Mouse (Mus musculus) midbrain, embryonic 11.5 days (tissue): Measurements from ENCODE around the gene Itga2b. TPM values are rescaled to one million over a fixed set of nuclear protein-coding genes. Genes with fewer than 3 reads are reported as not detected.

Experiments
- ATAC-seq: fragments of 200-750 bp; cut with Nextera tagmentation; 2 replicates; pipeline ENCODE4 v1.8.0; 2017; ENCODE audit warnings: moderate TSS enrichment, moderate library complexity; ENCODE audit not compliant: low FRiP score
- DNase-seq: peaks from one replicate; pipeline ENCODE4 v3.0.0; 2015; ENCODE audit warnings: low spot score; ENCODE audit errors: missing footprints
- H3K27ac ChIP-seq: fragments of 300-500 bp; sonication (generic); 2 replicates; pipeline ENCODE4 v1.5.1; 2014; ENCODE audit warnings: low read depth, low read length
- H3K27me3 ChIP-seq: fragments of 300-500 bp; sonication (generic); 2 replicates; pipeline ENCODE4 v1.6.1; 2014; ENCODE audit warnings: mild to moderate bottlenecking, low read length, moderate library complexity, mixed read lengths; ENCODE audit not compliant: control insufficient read depth, insufficient read depth
- H3K36me3 ChIP-seq: fragments of 300-500 bp; sonication (generic); 2 replicates; pipeline ENCODE4 v1.6.1; 2014; ENCODE audit warnings: mild to moderate bottlenecking, low read length, moderate library complexity, mixed read lengths; ENCODE audit not compliant: control insufficient read depth, insufficient read depth
- H3K4me1 ChIP-seq: fragments of 300-500 bp; sonication (generic); 2 replicates; pipeline ENCODE4 v1.6.1; 2014; ENCODE audit warnings: low read length; ENCODE audit not compliant: control insufficient read depth, insufficient read depth
- H3K4me2 ChIP-seq: fragments of 300-500 bp; sonication (generic); 2 replicates; pipeline ENCODE4 v1.6.1; 2014; ENCODE audit warnings: mild to moderate bottlenecking, moderate library complexity
- H3K4me3 ChIP-seq: fragments of 300-500 bp; sonication (generic); 2 replicates; pipeline ENCODE4 v1.5.1; 2014; ENCODE audit warnings: low read depth, low read length
- H3K9ac ChIP-seq: fragments of 300-500 bp; sonication (generic); 2 replicates; pipeline ENCODE4 v1.6.1; 2014; ENCODE audit warnings: low read length
- H3K9me3 ChIP-seq: fragments of 300-500 bp; sonication (generic); 2 replicates; pipeline ENCODE4 v1.6.1; 2016; ENCODE audit warnings: low read length; ENCODE audit not compliant: control insufficient read depth
- WGBS: fragments of 180-500 bp; shearing (Covaris S2); extraction: QIAGEN DNeasy Blood & Tissue Kit; methylation state at CpG from one replicate; pipeline ENCODE4 v1.1.7; 2014; 5-methylcytosine and 5-hydroxymethylcytosine counted together
- polyA plus RNA-seq: library from polyadenylated mRNA; unstranded; fragments of >200 nt; fragmentation: Nextera tagmentation; extraction: Ambion mirVana; gene quantifications from 2 replicates; pipeline ENCODE4 v1.2.1, GENCODE M21; 2014

Gene Itga2b
- polyA plus RNA-seq, 1 experiment from 2014 or later: 5.2 TPM

GRCm38 (mm10) chr11:102447497-102447896, 22.4 kb downstream of the Itga2b start, which contains the start of gene Fam171a2:
TSS of gene Fam171a2 (minus strand) at chr11:102447682.
- H3K9ac ChIP-seq: peak within 1 kb of the TSS; percentile 99
- H3K36me3 ChIP-seq: peaks cover 4% of the 10 kb centered on the region; the same call in 1 of the 2 replicates
- WGBS: under 1% methylated on average over 28 of the region's 40 CpGs
- H3K4me2 ChIP-seq: peak within 1 kb of the TSS; percentile 86
- peak within 1 kb of the TSS; percentile 93 for H3K4me3 ChIP-seq
- peak within 1 kb of the TSS; percentile 90 for H3K27ac ChIP-seq
- peaks cover 27% of the 10 kb centered on the region for H3K4me1 ChIP-seq
- DNase-seq (peak; percentile 99), ATAC-seq (peak; percentile 86)
- H3K27me3 ChIP-seq: peaks cover 11% of the 10 kb centered on the region
- no peaks in the 10 kb centered on the region for H3K9me3 ChIP-seq

GRCm38 (mm10) chr11:102446581-102447461, 23.1 kb downstream of the Itga2b start:
- H3K4me1 ChIP-seq: peaks cover 27% of the 10 kb centered on the region
- H3K9ac ChIP-seq: peak overlapping the region; percentile 99
- H3K4me2 ChIP-seq: peak overlapping the region; percentile 86
- DNase-seq: peak; percentile 97
- peak; percentile 72 for ATAC-seq
- WGBS: under 1% methylated on average over 47 of the region's 49 CpGs
- peak overlapping the region; percentile 93 for H3K4me3 ChIP-seq
- H3K27me3 ChIP-seq: peaks cover 11% of the 10 kb centered on the region
- peaks cover 8% of the 10 kb centered on the region; the same call in 1 of the 2 replicates for H3K36me3 ChIP-seq
- no peaks in the 10 kb centered on the region for H3K9me3 ChIP-seq
- H3K27ac ChIP-seq: peak overlapping the region; percentile 90

GRCm38 (mm10) chr11:102445891-102446361, 24.0 kb downstream of the Itga2b start:
- H3K27ac ChIP-seq: no peak overlapping the region
- H3K4me2 ChIP-seq: peak overlapping the region; percentile 86
- H3K4me3 ChIP-seq: peak overlapping the region; percentile 93
- 22% methylated on average over 7 of the region's 7 CpGs for WGBS
- H3K9me3 ChIP-seq: no peaks in the 10 kb centered on the region
- H3K9ac ChIP-seq: peak overlapping the region; percentile 99
- H3K4me1 ChIP-seq: peaks cover 27% of the 10 kb centered on the region
- H3K27me3 ChIP-seq: peaks cover 11% of the 10 kb centered on the region
- DNase-seq: peak; percentile 83
- H3K36me3 ChIP-seq: peaks cover 15% of the 10 kb centered on the region
- no peak for ATAC-seq

- H3K4me3 ChIP-seq: peak overlapping the region; percentile 93
- peaks cover 16% of the 10 kb centered on the region for H3K36me3 ChIP-seq
- ATAC-seq: no peak
- peak overlapping the region; percentile 86 for H3K4me2 ChIP-seq
- H3K4me1 ChIP-seq: peaks cover 27% of the 10 kb centered on the region
- no peaks in the 10 kb centered on the region for H3K9me3 ChIP-seq
- 12% methylated on average over 10 of the region's 10 CpGs for WGBS
- H3K27ac ChIP-seq: no peak overlapping the region
- DNase-seq: peak; percentile 85
- H3K27me3 ChIP-seq: peaks cover 11% of the 10 kb centered on the region
- H3K9ac ChIP-seq: peak overlapping the region; percentile 99; the same call in 1 of the 2 replicates
These were observed 24.5 kb downstream of the Itga2b start for GRCm38 (mm10) chr11:102445264-102445890.

GRCm38 (mm10) chr11:102444781-102445180, 25.1 kb downstream of the Itga2b start:
- Histone ChIP-seq H3K4me1 (peaks cover 27% of the 10 kb centered on the region), H3K4me3 (no peak overlapping the region; the same call in 1 of the 2 replicates), H3K9me3 (no peaks in the 10 kb centered on the region), H3K36me3 (peaks cover 18% of the 10 kb centered on the region), H3K27ac (no peak overlapping the region), H3K9ac (no peak overlapping the region), H3K27me3 (peaks cover 11% of the 10 kb centered on the region), H3K4me2 (peak overlapping the region; percentile 86)
- ATAC-seq (peak; percentile 26; the same call in 1 of the 2 replicates), DNase-seq (peak; percentile 85)
- 4% methylated on average over 6 of the region's 6 CpGs for WGBS

- Histone ChIP-seq H3K4me2 (peak overlapping the region; percentile 86; the same call in 1 of the 2 replicates), H3K27me3 (peaks cover 10% of the 10 kb centered on the region), H3K36me3 (peaks cover 20% of the 10 kb centered on the region), H3K9ac (no peak overlapping the region), H3K4me3 (no peak overlapping the region; the same call in 1 of the 2 replicates), H3K4me1 (peaks cover 27% of the 10 kb centered on the region), H3K27ac (no peak overlapping the region), H3K9me3 (no peaks in the 10 kb centered on the region)
- WGBS: 68% methylated on average over 3 of the region's 3 CpGs
- peak; percentile 79 for DNase-seq
- ATAC-seq: no peak
These were observed 25.6 kb downstream of the Itga2b start for GRCm38 (mm10) chr11:102444321-102444720.

GRCm38 (mm10) chr11:102443740-102444139, 26.2 kb downstream of the Itga2b start:
- Histone ChIP-seq H3K9me3 (no peaks in the 10 kb centered on the region), H3K4me3 (no peak overlapping the region), H3K4me2 (no peak overlapping the region), H3K9ac (no peak overlapping the region), H3K36me3 (peaks cover 20% of the 10 kb centered on the region), H3K4me1 (peaks cover 30% of the 10 kb centered on the region), H3K27me3 (peaks cover 11% of the 10 kb centered on the region; the same call in 1 of the 2 replicates), H3K27ac (no peak overlapping the region)
- DNase-seq (peak; percentile 79), ATAC-seq (no peak)
- 68% methylated on average over 12 of the region's 12 CpGs for WGBS

- ATAC-seq (no peak), DNase-seq (peak; percentile 64)
- peaks cover 42% of the 10 kb centered on the region for H3K4me1 ChIP-seq
- no peak overlapping the region for H3K9ac ChIP-seq
- no peak overlapping the region for H3K27ac ChIP-seq
- peaks cover 24% of the 10 kb centered on the region for H3K36me3 ChIP-seq
- H3K27me3 ChIP-seq: peaks cover 11% of the 10 kb centered on the region
- H3K4me3 ChIP-seq: no peak overlapping the region
- whole genome bisulfite sequencing: 92% methylated on average over 6 of the region's 6 CpGs
- no peaks in the 10 kb centered on the region for H3K9me3 ChIP-seq
- H3K4me2 ChIP-seq: no peak overlapping the region
These were observed 27.8 kb downstream of the Itga2b start for GRCm38 (mm10) chr11:102442089-102442488.
